Mouse (Mus musculus) hindbrain, embryonic 14.5 days (tissue): ENCODE measurements at regions not wholly inside any gene's neighbourhood (a gene's known extent, or its start where the extent isn't known, plus 50 kb on each side); places are given as distances from the start of the nearest gene placed in this dataset.
A peak's percentile ranks its signal among the peaks of the same experiment; 100 is the strongest.

Source experiments
- ATAC-seq: fragments of 200-750 bp; cut with Nextera tagmentation; 2 replicates; pipeline ENCODE4 v1.8.0; 2017; ENCODE audit warnings: moderate number of reproducible peaks, mild to moderate bottlenecking, moderate TSS enrichment, moderate library complexity; ENCODE audit not compliant: low FRiP score
- DNase-seq: peaks from one replicate; pipeline ENCODE4 v3.0.0-alpha.2; 2015; ENCODE audit warnings: low spot score
- H3K27ac ChIP-seq: fragments of 300-500 bp; sonication (generic); 2 replicates; pipeline ENCODE4 v1.5.1; 2014; ENCODE audit warnings: mild to moderate bottlenecking, moderate library complexity
- H3K27me3 ChIP-seq: fragments of 300-500 bp; sonication (generic); 2 replicates; pipeline ENCODE4 v1.6.1; 2014; ENCODE audit warnings: mild to moderate bottlenecking, low read length, mixed read lengths; ENCODE audit not compliant: control insufficient read depth, insufficient read depth
- H3K36me3 ChIP-seq: fragments of 300-500 bp; sonication (generic); replicated peaks from 2 replicates; pipeline ENCODE4 v1.6.1; 2014; ENCODE audit not compliant: control insufficient read depth, insufficient read depth
- H3K4me1 ChIP-seq: fragments of 300-500 bp; sonication (generic); replicated peaks from 2 replicates; pipeline ENCODE4 v1.6.1; 2014; ENCODE audit warnings: antibody characterized with exemption, low read length, mixed read lengths; ENCODE audit not compliant: control insufficient read depth, insufficient read depth
- H3K4me2 ChIP-seq: fragments of 300-500 bp; sonication (generic); replicated peaks from 2 replicates; pipeline ENCODE4 v1.6.1; 2014; ENCODE audit warnings: mild to moderate bottlenecking, moderate library complexity
- H3K4me3 ChIP-seq: fragments of 300-500 bp; sonication (generic); replicated peaks from 2 replicates; pipeline ENCODE4 v1.5.1; 2014; ENCODE audit warnings: mild to moderate bottlenecking, low read length
- H3K9ac ChIP-seq: fragments of 300-500 bp; sonication (generic); 2 replicates; pipeline ENCODE4 v1.6.1; 2014
- H3K9me3 ChIP-seq: fragments of 300-500 bp; sonication (generic); 2 replicates; pipeline ENCODE4 v1.6.1; 2016; ENCODE audit warnings: low read length; ENCODE audit not compliant: control insufficient read depth
- WGBS: fragments of 180-500 bp; shearing (Covaris S2); extraction: QIAGEN DNeasy Blood & Tissue Kit; methylation state at CpG from one replicate; pipeline ENCODE4 v1.1.7; 2014; 5-methylcytosine and 5-hydroxymethylcytosine counted together

GRCm38 (mm10) chr7:64064460-64065241 is 89.0 kb upstream of the Trpm1 start:
- Histone ChIP-seq H3K4me2 (no peak overlapping the region), H3K27ac (no peak overlapping the region), H3K9me3 (no peaks in the 10 kb centered on the region), H3K4me3 (no peak overlapping the region), H3K36me3 (no peaks in the 10 kb centered on the region), H3K9ac (no peak overlapping the region), H3K27me3 (no peaks in the 10 kb centered on the region), H3K4me1 (no peaks in the 10 kb centered on the region)
- WGBS, result 85% methylated on average over 7 of the region's 7 CpGs
- DNase-seq, result no peak
- ATAC-seq, result no peak

GRCm38 (mm10) chr7:64061170-64061569 is 92.5 kb upstream of the Trpm1 start:
- Histone ChIP-seq H3K4me3 (no peak overlapping the region), H3K4me2 (no peak overlapping the region), H3K9ac (no peak overlapping the region), H3K36me3 (no peaks in the 10 kb centered on the region), H3K27me3 (no peaks in the 10 kb centered on the region), H3K4me1 (no peaks in the 10 kb centered on the region), H3K9me3 (no peaks in the 10 kb centered on the region), H3K27ac (no peak overlapping the region)
- DNase-seq, result no peak
- no peak for ATAC-seq
- WGBS, result 69% methylated on average over 4 of the region's 4 CpGs

- no peaks in the 10 kb centered on the region for H3K9me3 ChIP-seq
- no peak for ATAC-seq
- no peak overlapping the region for H3K4me2 ChIP-seq
- WGBS, result 98% methylated on average over 1 of the region's 1 CpGs
- no peak for DNase-seq
- no peaks in the 10 kb centered on the region for H3K36me3 ChIP-seq
- H3K27ac ChIP-seq, result no peak overlapping the region
- H3K4me1 ChIP-seq, result no peaks in the 10 kb centered on the region
- H3K9ac ChIP-seq, result no peak overlapping the region
- H3K4me3 ChIP-seq, result no peak overlapping the region
- no peaks in the 10 kb centered on the region for H3K27me3 ChIP-seq
These were observed 93.1 kb upstream of the Trpm1 start for GRCm38 (mm10) chr7:64060582-64060981.

GRCm38 (mm10) chr7:64060051-64060450 is 93.6 kb upstream of the Trpm1 start:
- DNase-seq, result peak; percentile 56
- WGBS, result 0% methylated on average over 1 of the region's 1 CpGs
- Histone ChIP-seq H3K4me3 (no peak overlapping the region), H3K4me2 (no peak overlapping the region), H3K27ac (no peak overlapping the region), H3K27me3 (no peaks in the 10 kb centered on the region), H3K9me3 (no peaks in the 10 kb centered on the region), H3K9ac (no peak overlapping the region), H3K4me1 (no peaks in the 10 kb centered on the region), H3K36me3 (no peaks in the 10 kb centered on the region)
- ATAC-seq, result no peak

GRCm38 (mm10) chr7:64058282-64058872 is 95.3 kb upstream of the Trpm1 start:
- 33% methylated on average over 4 of the region's 4 CpGs for WGBS
- Histone ChIP-seq H3K36me3 (no peaks in the 10 kb centered on the region), H3K27me3 (no peaks in the 10 kb centered on the region), H3K27ac (no peak overlapping the region), H3K9ac (no peak overlapping the region), H3K4me2 (no peak overlapping the region), H3K9me3 (no peaks in the 10 kb centered on the region), H3K4me1 (no peaks in the 10 kb centered on the region), H3K4me3 (no peak overlapping the region)
- DNase-seq (no peak), ATAC-seq (no peak)

- H3K36me3 ChIP-seq, result no peaks in the 10 kb centered on the region
- H3K27me3 ChIP-seq, result no peaks in the 10 kb centered on the region
- ATAC-seq (peak; percentile 51; the same call in 1 of the 2 replicates), DNase-seq (no peak)
- H3K4me3 ChIP-seq, result no peak overlapping the region
- WGBS, result 60% methylated on average over 4 of the region's 4 CpGs
- no peak overlapping the region for H3K27ac ChIP-seq
- no peaks in the 10 kb centered on the region for H3K9me3 ChIP-seq
- H3K4me1 ChIP-seq, result no peaks in the 10 kb centered on the region
- no peak overlapping the region for H3K9ac ChIP-seq
- H3K4me2 ChIP-seq, result no peak overlapping the region
These were observed 95.8 kb upstream of the Trpm1 start for GRCm38 (mm10) chr7:64057873-64058272.

GRCm38 (mm10) chr7:64056498-64056897 is 97.1 kb upstream of the Trpm1 start:
- Histone ChIP-seq H3K36me3 (no peaks in the 10 kb centered on the region), H3K4me1 (no peaks in the 10 kb centered on the region), H3K27ac (no peak overlapping the region), H3K4me2 (no peak overlapping the region), H3K27me3 (no peaks in the 10 kb centered on the region), H3K4me3 (no peak overlapping the region), H3K9ac (no peak overlapping the region), H3K9me3 (no peaks in the 10 kb centered on the region)
- no peak for DNase-seq
- ATAC-seq, result no peak
- WGBS, result 84% methylated on average over 3 of the region's 3 CpGs

- H3K9ac ChIP-seq, result no peak overlapping the region
- WGBS, result 81% methylated on average over 4 of the region's 4 CpGs
These were observed 98.6 kb upstream of the Trpm1 start for GRCm38 (mm10) chr7:64054996-64055395.

GRCm38 (mm10) chr7:64053766-64054165 is 99.9 kb upstream of the Trpm1 start:
- DNase-seq (no peak), ATAC-seq (no peak)
- Histone ChIP-seq H3K4me1 (peaks cover 14% of the 10 kb centered on the region), H3K4me2 (no peak overlapping the region), H3K36me3 (no peaks in the 10 kb centered on the region), H3K27me3 (no peaks in the 10 kb centered on the region), H3K4me3 (no peak overlapping the region), H3K9ac (no peak overlapping the region), H3K9me3 (no peaks in the 10 kb centered on the region), H3K27ac (no peak overlapping the region)
- 52% methylated on average over 12 of the region's 12 CpGs for WGBS

More at GRCm38 (mm10) chr7:64054996-64055395, 98.6 kb upstream of the Trpm1 start:
- Histone ChIP-seq H3K27me3 (no peaks in the 10 kb centered on the region), H3K27ac (no peak overlapping the region), H3K9me3 (no peaks in the 10 kb centered on the region), H3K36me3 (no peaks in the 10 kb centered on the region), H3K4me3 (no peak overlapping the region), H3K4me2 (no peak overlapping the region), H3K4me1 (0 out of 2 replicates have a peak, but pooled peaks cover 3% of the 10 kb centered on the region)
- ATAC-seq (no peak), DNase-seq (no peak)
